Mouse (Mus musculus) midbrain, embryonic 14.5 days (tissue): Measurements from ENCODE around the gene 4930564D02Rik. TPM values are rescaled to one million over a fixed set of nuclear protein-coding genes. Genes with fewer than 3 reads are reported as not detected.

Experiments used
- ATAC-seq: fragments of 200-750 bp; cut with Nextera tagmentation; 2 replicates; pipeline ENCODE4 v1.8.0; 2017; ENCODE audit warnings: moderate number of reproducible peaks, moderate library complexity; ENCODE audit not compliant: low FRiP score, low TSS enrichment
- DNase-seq: peaks from one replicate; pipeline ENCODE4 v3.0.0-alpha.2; 2015
- H3K27ac ChIP-seq: fragments of 300-500 bp; sonication (generic); replicated peaks from 2 replicates; pipeline ENCODE4 v1.5.1; 2014; ENCODE audit warnings: mild to moderate bottlenecking, low read depth, low read length, moderate library complexity
- H3K27me3 ChIP-seq: fragments of 300-500 bp; sonication (generic); 2 replicates; pipeline ENCODE4 v1.6.1; 2014; ENCODE audit warnings: low read length, control low read depth, mixed read lengths; ENCODE audit not compliant: control insufficient read depth, insufficient read depth
- H3K36me3 ChIP-seq: fragments of 300-500 bp; sonication (generic); 2 replicates; pipeline ENCODE4 v1.6.1; 2014; ENCODE audit warnings: low read length, control low read depth; ENCODE audit not compliant: control insufficient read depth, insufficient read depth
- H3K4me1 ChIP-seq: fragments of 300-500 bp; sonication (generic); 2 replicates; pipeline ENCODE4 v1.6.1; 2014; ENCODE audit warnings: mild to moderate bottlenecking, antibody characterized with exemption, low read length, control low read depth; ENCODE audit not compliant: control insufficient read depth, insufficient read depth
- H3K4me2 ChIP-seq: fragments of 300-500 bp; sonication (generic); 2 replicates; pipeline ENCODE4 v1.6.1; 2014; ENCODE audit warnings: mild to moderate bottlenecking, low read length, moderate library complexity
- H3K4me3 ChIP-seq: fragments of 300-500 bp; sonication (generic); replicated peaks from 2 replicates; pipeline ENCODE4 v1.5.1; 2014; ENCODE audit warnings: low read depth, low read length
- H3K9ac ChIP-seq: fragments of 300-500 bp; sonication (generic); replicated peaks from 2 replicates; pipeline ENCODE4 v1.6.1; 2014; ENCODE audit warnings: mild to moderate bottlenecking, low read length, moderate library complexity
- H3K9me3 ChIP-seq: fragments of 300-500 bp; sonication (generic); 2 replicates; pipeline ENCODE4 v1.6.1; 2016; ENCODE audit warnings: low read length, control low read depth, mixed read lengths; ENCODE audit not compliant: control insufficient read depth
- WGBS: fragments of 180-500 bp; shearing (Covaris S2); extraction: QIAGEN DNeasy Blood & Tissue Kit; methylation state at CpG from one replicate; pipeline ENCODE4 v1.1.7; 2014; 5-methylcytosine and 5-hydroxymethylcytosine counted together
- polyA plus RNA-seq: library from polyadenylated mRNA; unstranded; fragments of >200 nt; fragmentation: Nextera tagmentation; extraction: Ambion mirVana; gene quantifications from 2 replicates; pipeline ENCODE4 v1.2.1, GENCODE M21; 2014

Gene 4930564D02Rik
- polyA plus RNA-seq, 1 experiment from 2014 or later, result not detected

DNA sequence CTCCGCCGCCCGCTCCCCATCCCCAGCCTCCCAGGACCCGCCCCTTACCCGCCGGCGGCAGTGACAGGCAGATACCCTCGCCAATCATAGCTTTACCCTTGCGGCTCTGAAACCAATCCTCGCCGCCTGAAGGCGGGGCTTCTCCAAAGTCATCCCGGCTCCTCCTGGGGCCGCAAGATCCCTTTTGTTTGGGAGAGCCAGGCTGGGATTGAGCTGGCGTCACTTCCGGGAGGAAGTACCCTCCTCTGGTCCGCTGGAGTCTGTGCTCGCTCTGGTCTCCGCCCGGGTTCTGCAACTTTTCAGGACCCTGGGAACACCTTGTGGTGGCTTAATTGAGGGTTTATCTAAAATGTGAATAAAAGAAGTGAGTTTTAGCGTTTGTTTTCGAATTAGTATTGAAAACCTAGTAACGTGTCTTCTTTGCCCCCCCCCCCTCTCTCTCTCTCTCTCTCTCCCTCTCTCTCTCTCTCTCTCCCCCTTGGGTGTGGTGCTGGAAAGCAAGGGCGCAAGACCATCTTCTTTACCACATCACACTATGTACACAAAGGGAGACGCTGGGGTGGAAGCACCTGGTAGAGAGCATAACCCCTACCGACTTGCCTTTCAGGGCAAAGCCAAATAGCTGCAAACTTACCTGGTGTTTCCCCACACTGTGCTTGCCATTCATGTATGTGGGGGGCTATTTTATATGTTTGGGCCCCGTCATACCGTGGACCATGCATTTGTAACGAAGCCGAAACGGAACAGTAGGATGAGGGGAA lies 13.5 kb upstream of the 4930564D02Rik start, which contains the start of gene Cttnbp2nl:
Gene Cttnbp2nl, minus strand, starts transcription at position 210 of the 761 bp plus-strand sequence.
- H3K9ac ChIP-seq, result peak within 1 kb of the TSS; percentile 91
- peak; percentile 99 for ATAC-seq

DNA sequence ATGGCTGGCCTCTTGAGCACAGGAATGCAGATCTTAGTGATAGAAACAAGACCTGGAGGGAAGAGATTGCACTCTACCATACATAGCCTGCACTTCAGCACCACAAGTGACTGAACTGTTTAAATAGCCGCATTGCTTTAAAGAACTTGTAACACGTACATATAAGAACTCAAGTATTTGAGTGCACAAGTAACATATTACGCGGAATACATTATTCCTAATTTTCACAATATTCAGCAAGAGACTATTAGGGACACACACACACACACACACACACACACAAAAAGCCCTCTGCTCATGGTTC lies 13.0 kb upstream of the 4930564D02Rik start:
- Histone ChIP-seq H3K9me3 (no peaks in the 10 kb centered on the region), H3K27me3 (no peaks in the 10 kb centered on the region), H3K36me3 (no peaks in the 10 kb centered on the region), H3K4me1 (peaks cover 17% of the 10 kb centered on the region), H3K4me3 (peak overlapping the region; percentile 76), H3K9ac (peak overlapping the region; percentile 91), H3K4me2 (peak overlapping the region; percentile 71), H3K27ac (peak overlapping the region; percentile 73)
- DNase-seq, result no peak
- ATAC-seq, result no peak
- WGBS, result 76% methylated on average over 4 of the region's 4 CpGs

More for the DNA sequence above, 13.5 kb upstream of the 4930564D02Rik start, which contains the start of gene Cttnbp2nl:
- 2% methylated on average over 31 of the region's 31 CpGs for WGBS
- peak; percentile 99 for DNase-seq
- Histone ChIP-seq H3K4me2 (peak within 1 kb of the TSS; percentile 79), H3K9me3 (no peaks in the 10 kb centered on the region), H3K4me3 (peak within 1 kb of the TSS; percentile 76), H3K27me3 (no peaks in the 10 kb centered on the region), H3K4me1 (peaks cover 22% of the 10 kb centered on the region), H3K36me3 (0 out of 2 replicates have a peak, but pooled peaks cover 2% of the 10 kb centered on the region), H3K27ac (peak within 1 kb of the TSS; percentile 92)

DNA sequence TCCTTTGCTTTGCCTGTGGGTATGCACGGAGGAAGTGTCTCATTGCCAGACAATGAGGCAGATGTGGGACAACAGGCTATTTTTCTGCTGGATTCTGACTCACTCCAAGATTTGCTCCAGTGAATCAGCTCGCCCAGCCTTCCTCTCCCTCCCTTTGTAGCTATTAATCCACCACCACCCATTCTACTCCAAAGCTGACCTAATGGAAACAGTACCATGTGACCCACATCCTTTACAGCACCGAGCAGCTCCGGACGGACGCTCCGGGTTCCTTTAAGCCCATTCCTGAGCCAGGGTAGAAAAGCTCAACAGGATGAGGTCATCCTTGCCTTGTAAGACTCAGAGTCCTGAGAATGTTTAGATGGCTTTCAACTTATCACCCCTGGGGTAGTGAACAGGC lies 11.7 kb upstream of the 4930564D02Rik start:
- H3K27ac ChIP-seq, result no peak overlapping the region

DNA sequence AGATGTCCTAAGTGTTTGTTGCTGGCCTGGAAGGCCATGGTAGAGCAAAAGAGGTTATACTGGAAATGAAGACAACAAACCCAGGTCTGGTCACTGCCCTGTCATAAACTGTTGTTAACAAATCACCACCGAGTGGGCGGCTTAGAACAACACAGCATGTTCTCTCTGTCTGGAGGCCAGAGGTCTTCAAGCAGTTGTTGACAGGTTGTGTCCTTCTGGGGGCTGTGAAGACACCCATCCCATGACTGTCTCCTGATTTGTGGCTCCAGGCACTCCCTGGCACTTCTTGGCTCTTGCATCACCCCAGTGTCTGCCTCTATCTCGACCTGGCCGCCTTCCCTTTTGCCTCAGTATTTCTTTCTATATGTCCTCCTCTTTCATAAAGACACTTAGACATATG lies 11.0 kb upstream of the 4930564D02Rik start:
- Histone ChIP-seq H3K4me1 (peaks cover 9% of the 10 kb centered on the region), H3K4me3 (no peak overlapping the region), H3K9ac (no peak overlapping the region), H3K4me2 (no peak overlapping the region), H3K9me3 (no peaks in the 10 kb centered on the region), H3K36me3 (no peaks in the 10 kb centered on the region), H3K27ac (no peak overlapping the region), H3K27me3 (no peaks in the 10 kb centered on the region)
- WGBS, result 83% methylated on average over 4 of the region's 4 CpGs
- ATAC-seq (no peak), DNase-seq (no peak)

More for the DNA sequence above, 11.7 kb upstream of the 4930564D02Rik start:
- DNase-seq (no peak), ATAC-seq (no peak)
- Histone ChIP-seq H3K4me3 (no peak overlapping the region), H3K36me3 (no peaks in the 10 kb centered on the region), H3K4me2 (no peak overlapping the region), H3K9ac (no peak overlapping the region), H3K27me3 (no peaks in the 10 kb centered on the region), H3K4me1 (peaks cover 13% of the 10 kb centered on the region), H3K9me3 (no peaks in the 10 kb centered on the region)
- WGBS, result 56% methylated on average over 7 of the region's 7 CpGs

DNA sequence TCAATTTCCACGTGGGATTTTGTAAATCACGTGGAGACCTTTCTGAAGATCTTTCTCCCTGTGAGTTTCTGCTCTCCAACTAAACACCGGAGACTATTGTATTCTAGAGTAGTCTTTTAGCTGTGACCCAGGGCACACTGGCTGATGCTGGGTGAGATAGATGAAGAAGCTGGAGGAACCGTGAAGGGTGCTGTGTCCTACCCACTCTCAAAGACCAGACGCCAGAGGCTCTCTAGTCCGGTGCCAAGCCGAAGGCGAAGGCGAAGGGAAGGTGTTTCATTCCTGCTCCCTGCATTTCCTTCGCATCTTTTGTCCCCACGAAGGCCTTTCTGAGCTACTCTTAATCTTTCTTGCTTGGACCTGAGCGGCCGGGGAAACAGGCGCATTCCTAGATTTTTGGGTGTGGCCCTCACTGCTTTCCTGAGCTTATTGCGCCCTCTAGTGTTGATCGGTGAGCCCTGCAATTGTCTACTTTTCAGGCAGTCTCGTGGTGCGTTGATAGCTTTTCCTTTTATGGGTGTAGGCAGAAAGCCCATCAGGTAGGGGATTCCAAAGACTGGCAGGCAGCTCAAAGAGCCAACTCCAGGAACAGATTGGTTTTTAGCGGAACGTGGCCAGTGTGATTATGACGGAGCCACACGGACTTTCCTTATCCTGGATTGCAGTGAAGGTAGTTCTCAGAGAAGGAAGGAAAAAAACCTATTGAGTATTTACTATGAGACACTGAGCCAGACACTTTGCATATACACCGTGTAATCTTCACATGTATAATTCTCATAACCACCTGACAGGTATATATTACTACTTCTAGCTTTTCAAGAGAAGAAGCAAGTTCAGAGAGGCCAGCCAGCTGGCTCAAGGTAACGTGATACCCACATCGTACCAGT lies 7.8 kb upstream of the 4930564D02Rik start:
- Histone ChIP-seq H3K27me3 (no peaks in the 10 kb centered on the region), H3K4me2 (peak overlapping the region; percentile 56), H3K4me3 (peak overlapping the region; percentile 24), H3K9me3 (no peaks in the 10 kb centered on the region), H3K4me1 (no peaks in the 10 kb centered on the region), H3K9ac (peak overlapping the region; percentile 18; the same call in 1 of the 2 replicates), H3K36me3 (no peaks in the 10 kb centered on the region), H3K27ac (no peak overlapping the region)
- peak; percentile 94 for DNase-seq
- 17% methylated on average over 25 of the region's 25 CpGs for WGBS
- peak; percentile 67 for ATAC-seq

DNA sequence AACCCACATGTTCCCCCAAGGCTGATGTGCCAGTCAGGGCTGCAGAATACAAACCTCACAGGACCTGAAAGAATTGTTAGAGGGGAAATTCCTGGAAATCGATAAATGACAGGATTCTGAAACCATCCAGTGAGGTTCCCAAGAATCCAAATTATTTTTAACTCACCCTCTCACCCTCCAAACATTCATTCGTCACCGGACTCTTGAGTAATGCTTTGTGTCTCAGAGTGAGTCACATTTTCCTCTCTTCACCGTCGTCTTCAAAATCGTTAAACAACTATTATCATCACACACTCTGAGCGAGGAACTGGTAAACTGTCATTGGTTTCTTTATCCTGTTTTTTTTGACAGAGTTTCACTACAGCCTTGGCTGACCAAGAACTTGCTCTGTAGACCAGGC lies 6.7 kb upstream of the 4930564D02Rik start:
- Histone ChIP-seq H3K27ac (no peak overlapping the region), H3K27me3 (no peaks in the 10 kb centered on the region), H3K9ac (no peak overlapping the region), H3K9me3 (no peaks in the 10 kb centered on the region), H3K4me3 (no peak overlapping the region), H3K36me3 (no peaks in the 10 kb centered on the region), H3K4me2 (no peak overlapping the region), H3K4me1 (no peaks in the 10 kb centered on the region)
- WGBS, result 90% methylated on average over 7 of the region's 7 CpGs
- ATAC-seq (no peak), DNase-seq (no peak)

DNA sequence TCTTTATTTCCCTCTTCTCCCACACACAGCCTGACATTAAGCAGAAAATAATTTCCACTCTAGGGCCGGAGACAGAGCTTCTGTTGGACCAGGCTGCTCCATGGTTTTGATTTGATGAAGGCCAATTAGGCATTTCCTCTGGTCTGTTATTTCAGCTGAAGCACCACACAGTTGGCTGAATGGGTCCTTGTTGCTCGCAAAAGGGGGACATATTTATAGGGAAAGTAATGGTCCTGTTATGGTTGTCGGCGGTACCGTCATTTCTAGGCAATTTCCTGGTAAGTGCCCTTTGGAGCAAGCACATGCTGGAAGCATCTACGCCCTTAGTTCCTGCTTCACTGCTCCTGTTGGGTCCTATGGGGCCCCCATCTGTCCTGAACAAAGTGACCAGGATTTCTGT lies 5.7 kb upstream of the 4930564D02Rik start:
- no peaks in the 10 kb centered on the region for H3K27me3 ChIP-seq
- no peak overlapping the region for H3K9ac ChIP-seq
- H3K9me3 ChIP-seq, result no peaks in the 10 kb centered on the region
- H3K27ac ChIP-seq, result no peak overlapping the region
- no peak overlapping the region for H3K4me3 ChIP-seq
- no peaks in the 10 kb centered on the region for H3K4me1 ChIP-seq
- DNase-seq (no peak), ATAC-seq (no peak)
- H3K36me3 ChIP-seq, result no peaks in the 10 kb centered on the region
- WGBS, result 85% methylated on average over 6 of the region's 6 CpGs
- no peak overlapping the region for H3K4me2 ChIP-seq

DNA sequence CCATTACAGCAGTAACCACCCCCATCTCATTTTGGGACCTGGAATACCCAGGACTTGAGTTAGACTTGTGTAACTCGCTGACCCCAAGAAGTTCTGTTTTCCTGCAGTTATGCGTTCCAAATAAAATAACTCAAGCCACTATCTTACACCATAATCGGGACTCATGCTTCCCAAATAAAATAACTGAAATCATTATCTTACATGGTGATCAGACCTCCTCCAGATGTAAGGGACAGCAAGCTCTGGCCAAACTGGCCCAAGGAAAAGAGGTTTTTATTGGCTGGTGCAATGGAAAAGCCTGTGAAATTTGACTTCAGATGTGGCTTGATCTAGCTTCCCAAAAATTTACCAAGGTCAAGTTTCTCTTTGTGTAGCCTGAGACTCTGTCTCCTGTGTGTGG lies 5.1 kb upstream of the 4930564D02Rik start:
- Histone ChIP-seq H3K9me3 (no peaks in the 10 kb centered on the region), H3K9ac (no peak overlapping the region), H3K4me2 (no peak overlapping the region), H3K27ac (no peak overlapping the region), H3K36me3 (no peaks in the 10 kb centered on the region), H3K4me1 (no peaks in the 10 kb centered on the region), H3K4me3 (no peak overlapping the region), H3K27me3 (no peaks in the 10 kb centered on the region)
- 81% methylated on average over 3 of the region's 3 CpGs for WGBS
- ATAC-seq (no peak), DNase-seq (no peak)
